Mouse (Mus musculus) megakaryocyte progenitor cell, adult 5-6 weeks (primary cell): ENCODE measurements at regions not wholly inside any gene's neighbourhood (a gene's known extent, or its start where the extent isn't known, plus 50 kb on each side); places are given as distances from the start of the nearest gene placed in this dataset.

ENCODE experiments used
- ATAC-seq: replicated peaks from 2 replicates; pipeline ENCODE4 v1.8.0; 2016; ENCODE audit warnings: mild to moderate bottlenecking, moderate TSS enrichment, inconsistent platforms; ENCODE audit not compliant: poor library complexity

DNA sequence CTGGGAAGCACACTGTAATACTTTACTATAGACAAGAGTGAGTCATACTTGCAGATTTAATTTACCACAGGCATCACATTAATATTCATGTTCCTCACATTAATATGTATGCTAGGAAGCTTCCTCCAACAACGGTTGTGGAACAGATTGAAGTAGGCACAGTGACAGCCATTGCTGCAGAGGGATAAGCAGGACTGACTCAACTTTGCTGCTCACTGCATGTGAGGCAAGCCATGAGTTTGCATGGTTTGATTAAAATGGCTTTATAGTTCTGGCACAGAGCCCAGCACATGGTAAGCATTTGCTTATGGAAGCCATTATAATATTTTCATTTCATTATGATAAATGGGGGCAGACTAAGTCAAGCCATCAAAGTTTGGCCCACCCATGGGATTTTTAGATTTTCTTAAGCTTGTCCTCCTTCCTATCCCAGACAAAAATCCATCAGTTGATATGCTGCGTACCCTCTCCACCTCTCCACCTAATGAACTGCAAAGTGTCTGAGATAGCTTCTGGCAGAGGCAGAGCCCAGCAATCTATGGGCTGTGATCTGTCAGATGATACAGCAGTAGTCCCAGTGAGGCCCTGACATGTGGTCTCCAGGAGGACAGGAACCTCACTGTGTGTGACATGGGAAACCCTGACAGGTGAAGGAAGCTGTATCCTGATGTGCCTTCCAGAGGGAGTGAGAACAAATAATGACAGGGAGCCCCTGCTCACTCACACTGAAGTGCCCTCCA is 109.6 kb upstream of the Arrdc4 start:
- ATAC-seq: no peak

- ATAC-seq: no peak
Measured at GRCm38 (mm10) chr7:68851981-68852575, 103.0 kb upstream of the Arrdc4 start.

GRCm38 (mm10) chr7:68844606-68845005 is 95.6 kb upstream of the Arrdc4 start:
- ATAC-seq: no peak

DNA sequence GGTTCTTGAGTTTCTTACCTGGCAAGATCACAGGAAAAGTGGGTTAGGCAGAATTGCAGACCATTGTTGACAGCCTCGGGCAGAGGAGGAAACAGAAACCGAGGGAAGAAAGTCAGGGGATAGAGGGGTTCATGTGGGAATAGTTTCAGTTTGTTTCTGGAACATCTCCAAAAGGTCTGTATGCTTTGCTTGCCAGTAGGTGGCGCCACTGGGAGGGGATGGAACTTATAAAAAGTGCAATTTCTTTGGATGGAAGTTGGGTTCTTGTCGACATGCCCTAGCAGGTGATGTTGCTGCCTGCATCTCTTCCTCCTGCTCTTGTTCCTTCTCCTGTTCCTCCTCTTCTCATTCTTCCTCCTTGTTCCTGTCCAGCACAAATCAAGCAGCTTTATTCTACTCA is 94.3 kb upstream of the Arrdc4 start:
- no peak for ATAC-seq

GRCm38 (mm10) chr7:68833977-68834791 is 85.1 kb upstream of the Arrdc4 start:
- ATAC-seq: peak; percentile 85

DNA sequence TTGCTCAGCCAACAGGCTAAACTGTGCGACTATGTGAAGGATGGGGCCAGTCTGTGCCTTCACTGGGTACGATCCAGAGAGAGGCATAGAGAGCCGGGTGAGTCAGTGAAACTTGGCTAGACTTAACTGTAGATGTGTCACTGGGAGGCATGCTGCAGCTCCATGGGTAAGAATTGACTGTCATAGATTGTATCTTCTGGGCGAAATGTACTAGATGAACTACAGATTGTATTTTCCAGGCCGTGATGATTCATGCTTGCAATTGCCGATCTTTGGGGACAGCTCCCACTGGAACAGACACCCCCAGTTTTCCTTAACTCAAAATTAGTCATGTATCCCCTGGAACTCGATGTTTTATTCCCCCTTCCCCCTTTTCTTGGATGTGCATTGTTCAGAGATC is 84.5 kb upstream of the Arrdc4 start:
- no peak for ATAC-seq

GRCm38 (mm10) chr7:68829861-68830260 is 80.8 kb upstream of the Arrdc4 start:
- ATAC-seq: peak; percentile 86

GRCm38 (mm10) chr7:68824399-68824798 is 75.4 kb upstream of the Arrdc4 start:
- ATAC-seq: peak; percentile 63

DNA sequence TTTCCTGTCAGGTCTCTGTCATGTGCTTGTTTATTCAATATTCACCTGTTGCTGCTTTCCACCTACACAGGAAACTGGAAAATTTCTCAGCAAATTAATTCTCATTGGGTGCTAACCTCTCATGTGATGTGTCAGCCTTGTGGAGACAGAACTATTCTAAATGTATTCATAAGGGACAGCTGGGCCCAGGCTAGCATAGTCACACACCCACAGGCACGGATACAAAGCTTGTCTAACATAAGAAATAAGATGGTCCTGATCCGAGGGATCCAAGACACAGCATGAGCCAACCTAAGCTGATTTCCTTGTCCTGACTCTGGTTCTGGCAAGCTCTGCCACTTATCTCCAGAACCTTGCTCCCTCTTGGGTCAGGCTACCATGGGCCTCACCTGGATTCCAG is 74.6 kb upstream of the Arrdc4 start:
- ATAC-seq: no peak

GRCm38 (mm10) chr7:68823189-68823588 is 74.1 kb upstream of the Arrdc4 start:
- peak; percentile 86 for ATAC-seq

DNA sequence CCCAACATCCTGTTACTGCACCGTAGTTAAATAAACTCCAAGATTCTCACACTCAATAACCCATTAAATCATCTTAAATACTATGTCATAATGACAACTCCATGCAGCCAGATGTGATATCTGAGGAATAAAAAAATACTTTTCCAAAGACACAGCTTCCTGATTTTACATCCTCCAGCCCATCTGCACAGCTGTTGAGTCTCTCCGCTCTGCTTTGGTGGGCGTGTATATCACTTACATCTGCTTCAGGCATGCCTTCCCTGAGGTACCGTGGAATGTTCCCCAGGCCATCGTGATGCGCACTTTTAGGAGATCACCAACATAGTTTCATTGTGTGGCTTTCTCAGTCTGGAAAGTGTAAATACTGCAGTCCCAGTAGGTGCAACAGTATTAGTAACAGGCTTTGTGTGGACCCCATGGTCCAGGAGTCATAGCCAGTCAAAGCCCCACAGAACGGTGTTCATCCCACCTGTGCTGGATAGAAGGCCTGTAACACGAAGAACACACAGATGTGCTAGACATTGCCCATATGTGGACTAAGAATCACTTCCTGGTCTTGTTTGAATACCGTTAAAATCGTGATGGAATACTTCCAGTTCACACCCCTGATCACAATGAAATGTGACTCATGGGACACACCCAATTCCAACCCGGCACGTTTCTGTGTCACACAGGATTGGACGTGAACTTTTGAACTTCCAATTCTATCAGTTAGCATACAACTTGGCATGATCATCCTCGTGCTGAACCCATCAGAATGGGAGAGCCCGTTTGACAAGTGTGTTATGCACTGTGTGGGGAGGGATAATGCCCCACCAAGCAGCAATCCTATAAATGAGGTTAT is 66.0 kb upstream of the Arrdc4 start:
- no peak for ATAC-seq

DNA sequence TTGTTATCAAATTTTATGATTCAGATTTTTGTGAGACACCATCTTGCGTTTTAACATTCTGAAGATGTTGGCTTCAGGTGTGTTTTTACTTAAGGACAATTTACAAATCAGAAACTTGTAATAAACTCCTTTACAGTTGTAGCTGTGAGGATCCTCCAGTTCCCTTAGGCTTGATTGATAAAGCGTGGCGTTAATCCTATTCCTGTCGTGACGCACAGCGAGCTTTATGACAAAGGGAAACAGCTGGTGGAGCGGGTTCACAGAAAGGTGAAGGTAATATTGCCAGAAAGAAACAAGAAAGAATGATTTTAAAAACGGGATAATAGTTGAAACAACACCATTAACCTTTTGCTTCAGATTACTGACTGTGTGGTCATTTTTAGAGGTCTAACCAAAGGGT is 60.7 kb upstream of the Arrdc4 start:
- no peak for ATAC-seq
